In the genomic region with DNA sequence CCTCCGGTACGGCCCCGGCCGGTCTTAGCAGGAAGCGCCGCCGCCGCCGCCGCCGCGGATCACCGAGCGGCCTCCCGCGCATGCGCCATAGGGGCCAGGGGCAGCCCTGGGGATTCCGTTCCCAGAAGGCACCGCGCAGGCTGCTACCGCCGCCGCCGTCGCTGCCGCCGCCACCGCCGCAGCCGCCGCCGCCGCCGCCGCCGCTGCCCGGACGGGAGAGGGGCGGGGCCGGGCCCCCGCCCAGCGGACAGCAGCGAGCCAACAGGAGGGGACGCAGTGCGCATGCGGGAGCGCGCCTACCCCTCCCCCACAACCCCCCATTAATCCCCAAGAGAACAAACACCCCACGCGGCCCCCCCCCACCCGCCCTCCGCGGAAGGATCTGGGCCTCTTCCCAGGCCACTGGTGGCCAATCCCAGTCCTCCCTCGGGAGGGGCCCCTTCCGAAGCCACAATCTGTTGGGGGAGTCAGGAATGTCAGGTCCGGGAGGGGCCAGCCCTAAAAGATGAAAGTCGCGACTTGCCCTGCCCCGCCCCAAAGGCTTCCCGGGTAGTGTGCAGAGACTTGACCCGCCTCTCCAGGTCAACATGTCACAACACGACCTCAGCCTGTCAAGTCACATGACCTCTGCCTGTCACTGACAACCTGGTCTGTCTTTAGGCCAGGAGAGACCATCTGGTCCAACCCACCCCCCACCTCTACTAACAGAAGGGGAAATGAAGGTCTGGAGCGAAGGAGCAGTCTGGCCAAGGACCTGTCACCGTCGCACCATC, we compare ENCODE assay signal across 7 mouse cellular contexts. TPM values are rescaled to one million over a fixed set of nuclear protein-coding genes. Genes with fewer than 3 reads are reported as not detected.
DNase-seq lines count a peak whose midpoint lies in the region; ATAC-seq and TF ChIP-seq lines count a peak whose summit lies in the region.

A gene (minus strand): TSS at position 219 of the 773 bp plus-strand sequence.

- DNase-seq in adrenal gland, adult 2 months, result peak; percentile 93
- peak; percentile 93 for DNase-seq in embryo, embryonic 11 days
- DNase-seq in gastrocnemius, postnatal 36 days, result peak; percentile 85 to 87
- peak; percentile 91 for DNase-seq in left cerebral cortex, postnatal 4 days

- peak within 1 kb of the TSS; percentile 99 for H3K27ac ChIP-seq in intestine, embryonic 15.5 days
- H3K27ac ChIP-seq in midbrain, embryonic 12.5 days (replicated peaks), result peak within 1 kb of the TSS; percentile 98
- peak within 1 kb of the TSS; percentile 96 for H3K27ac ChIP-seq in small intestine, adult 2 months (ENCODE audit: insufficient read depth, low read depth, low read length)

- WGBS in intestine, embryonic 15.5 days, result 0% methylated on average over 47 of the region's 65 CpGs
- under 1% methylated on average over 50 of the region's 65 CpGs for WGBS in midbrain, embryonic 12.5 days
- WGBS in small intestine, adult 2 months, result under 1% methylated on average over 57 of the region's 65 CpGs

- no peaks in the 10 kb centered on the region for H3K27me3 ChIP-seq in intestine, embryonic 15.5 days (replicated peaks)
- H3K27me3 ChIP-seq in midbrain, embryonic 12.5 days, result no peaks in the 10 kb centered on the region
- no peaks in the 10 kb centered on the region for H3K27me3 ChIP-seq in small intestine, adult 2 months (ENCODE audit: control insufficient read depth, insufficient read depth, low read length)

- H3K4me2 ChIP-seq in intestine, embryonic 15.5 days (replicated peaks), result peak within 1 kb of the TSS; percentile 78
- peak within 1 kb of the TSS; percentile 94 for H3K4me2 ChIP-seq in midbrain, embryonic 12.5 days (replicated peaks)

- peak within 1 kb of the TSS; percentile 74 for H3K9ac ChIP-seq in intestine, embryonic 15.5 days
- peak within 1 kb of the TSS; percentile 89 for H3K9ac ChIP-seq in midbrain, embryonic 12.5 days (replicated peaks)

- H3K4me3 ChIP-seq in intestine, embryonic 15.5 days (replicated peaks), result peak within 1 kb of the TSS; percentile 69
- H3K4me3 ChIP-seq in midbrain, embryonic 12.5 days, result peak within 1 kb of the TSS; percentile 77
- peak within 1 kb of the TSS; percentile 97 for H3K4me3 ChIP-seq in small intestine, adult 2 months (ENCODE audit: low read depth, low read length)

- H3K36me3 ChIP-seq in intestine, embryonic 15.5 days, result peaks cover 33% of the 10 kb centered on the region
- peaks cover 44% of the 10 kb centered on the region for H3K36me3 ChIP-seq in midbrain, embryonic 12.5 days
- peaks cover 42% of the 10 kb centered on the region for H3K36me3 ChIP-seq in small intestine, adult 2 months (ENCODE audit: control insufficient read depth, insufficient read depth, low read length)

- intact Hi-C loops in gastrocnemius, postnatal 36 days (cut with DNase I), result no loop called here
- intact Hi-C loops in left cerebral cortex, postnatal 4 days (cut with DNase I), result no loop called here

- H3K9me3 ChIP-seq in intestine, embryonic 15.5 days, result no peaks in the 10 kb centered on the region
- no peaks in the 10 kb centered on the region for H3K9me3 ChIP-seq in midbrain, embryonic 12.5 days

- peaks cover 51% of the 10 kb centered on the region for H3K4me1 ChIP-seq in intestine, embryonic 15.5 days (replicated peaks)
- peaks cover 59% of the 10 kb centered on the region for H3K4me1 ChIP-seq in midbrain, embryonic 12.5 days
- peaks cover 28% of the 10 kb centered on the region for H3K4me1 ChIP-seq in small intestine, adult 2 months (ENCODE audit: control insufficient read depth, insufficient read depth, insufficient read length, low read length)

- peak; percentile 50 for ATAC-seq in intestine, embryonic 15.5 days
- peak; percentile 23 for ATAC-seq in midbrain, embryonic 12.5 days (ENCODE audit: low FRiP score, low read depth)

- peak; percentile 16; the same call in 1 of the 2 replicates for TF ChIP-seq POLR2A in small intestine, adult 2 months (IDR thresholded peaks at IDR 0.05; ENCODE audit: low read depth, low read length)

- no peak for TF ChIP-seq CTCF in small intestine, adult 2 months (IDR thresholded peaks at IDR 0.05; ENCODE audit: extremely low read depth, insufficient read length, insufficient replicate concordance, low read depth, low read length)

RNA-seq across cellular contexts. Expression of the gene that starts here (rescaled TPM):
- total RNA-seq in adrenal gland, adult 2 months (2021), result 10 to 100 TPM; 39.7 to 45.0 TPM
- 99.9 and 105 TPM in 2 replicates for polyA plus RNA-seq in adrenal gland, adult 2 months (2012; rRNA removed)
- 10 to 100 TPM; 11.5 to 17.1 TPM for total RNA-seq in gastrocnemius, postnatal 36 days (2021)
- 13.1 and 15.7 TPM in 2 replicates for polyA plus RNA-seq in intestine, embryonic 15.5 days (2015; fragmentation: Nextera tagmentation; extraction: Ambion mirVana)
- total RNA-seq in left cerebral cortex, postnatal 4 days (2021), result 10 to 100 TPM; 47.7 to 51.5 TPM
- polyA plus RNA-seq in midbrain, embryonic 12.5 days (2016; fragmentation: Nextera tagmentation; extraction: Ambion mirVana), result 20.3 and 21.7 TPM in 2 replicates
- 39.3 and 76.2 TPM in 2 replicates for polyA plus RNA-seq in small intestine, adult 2 months (2012; rRNA removed)

Comparison
In these comparisons a context has a peak if more than half of its experiments do, and no peak if none do; other contexts are left out.
1. Peak in every context shown above with its lines: DNase-seq, ATAC-seq, H3K4me3 ChIP-seq and H3K27ac ChIP-seq.